Mouse (Mus musculus) kidney, adult 18-20 months (tissue): ENCODE measurements around the gene Lamc1.

Experiments used
- DNase-seq: peaks from one replicate; pipeline ENCODE4 v3.0.0; 2021

Gene Lamc1

DNA sequence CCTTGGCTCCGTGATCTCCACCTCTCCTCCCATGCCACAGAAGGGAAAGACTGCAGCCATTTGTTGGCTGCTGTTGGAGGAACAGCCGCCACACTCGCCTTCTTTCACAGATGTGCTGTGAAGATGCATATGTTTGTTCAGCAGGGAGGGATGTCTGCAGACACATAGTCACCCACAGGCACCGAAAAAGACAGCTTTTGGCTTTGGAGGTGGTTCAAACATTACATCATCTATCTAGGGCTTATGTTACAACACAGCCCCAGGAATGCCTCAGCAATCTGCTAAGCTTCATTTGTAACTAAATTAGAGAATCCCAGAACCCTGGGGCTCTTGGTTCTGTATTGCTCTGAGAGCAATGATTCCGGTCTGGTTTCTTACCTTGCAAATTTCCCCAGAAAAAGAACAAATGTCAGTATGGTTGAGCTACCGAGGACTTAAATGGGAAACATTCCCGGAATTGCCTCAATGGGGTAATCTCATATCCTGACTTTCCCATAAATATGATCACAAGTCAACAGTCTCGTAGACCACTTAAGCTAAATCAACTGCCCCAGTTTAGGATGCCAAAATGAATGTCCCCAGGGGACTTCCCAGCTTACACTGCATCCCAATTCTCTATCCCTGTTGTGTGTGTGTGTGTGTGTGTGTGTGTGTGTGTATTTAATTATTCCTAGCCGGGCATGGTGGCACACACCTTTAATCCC is 151.8 kb downstream of the Lamc1 start:
- no peak for DNase-seq

DNA sequence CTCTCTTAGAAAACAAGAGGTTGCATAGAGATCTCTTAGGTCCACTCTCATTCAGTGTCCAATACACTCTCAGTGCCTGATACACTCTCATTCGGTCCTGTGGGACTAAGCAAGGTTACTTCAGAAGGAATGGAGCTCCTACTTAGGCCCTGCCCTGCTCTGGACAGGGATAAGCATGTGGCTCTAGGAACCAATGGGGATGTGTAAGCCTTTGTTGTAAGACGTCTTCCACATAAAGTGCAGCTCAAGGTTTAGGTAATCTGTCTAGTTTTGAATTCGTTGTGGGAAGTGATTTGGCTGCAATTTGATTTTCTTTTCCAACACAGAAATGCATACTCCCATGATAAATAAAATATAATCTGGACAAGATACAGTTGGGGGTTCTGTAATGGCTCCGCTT is 152.4 kb downstream of the Lamc1 start:
- no peak for DNase-seq

DNA sequence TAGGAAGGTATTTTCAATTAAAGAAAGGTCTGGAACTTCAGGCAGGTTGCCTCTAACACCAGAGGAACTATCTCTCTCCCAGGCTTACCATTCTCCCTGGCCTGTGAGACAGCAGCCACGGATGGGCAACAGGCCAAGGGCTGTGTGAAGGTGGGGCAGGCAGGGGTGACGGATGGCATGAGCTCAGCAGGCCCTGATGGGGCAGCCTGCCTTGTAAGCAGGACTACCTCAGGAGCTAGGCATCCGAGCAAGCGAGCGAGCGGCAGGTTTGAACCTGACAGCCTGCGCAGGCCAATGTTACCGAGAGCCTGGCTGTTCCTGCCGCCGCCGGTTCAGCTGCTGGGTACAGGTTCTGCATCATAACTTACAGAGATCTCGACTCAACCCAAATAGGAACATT is 157.8 kb downstream of the Lamc1 start:
- peak; percentile 68 for DNase-seq

DNA sequence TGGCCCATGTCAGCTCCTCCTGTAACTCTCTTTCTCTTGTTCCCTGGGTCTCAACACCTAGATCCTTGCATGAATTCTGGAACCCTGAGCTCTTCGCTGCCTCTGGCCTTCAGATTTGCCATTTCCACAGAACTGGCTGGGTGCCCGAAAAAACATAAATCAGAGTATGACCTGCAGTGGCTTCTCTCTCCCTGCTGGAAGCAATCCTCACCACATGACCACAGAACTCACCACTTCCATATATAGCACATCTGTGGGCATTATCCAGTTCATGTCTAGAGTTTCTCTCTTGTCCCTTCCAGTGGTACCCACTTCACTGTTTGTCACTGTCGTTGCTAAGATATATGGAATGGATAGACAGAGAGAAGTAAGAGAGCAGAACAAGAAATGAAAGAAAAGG is 159.3 kb downstream of the Lamc1 start:
- DNase-seq, result no peak

DNA sequence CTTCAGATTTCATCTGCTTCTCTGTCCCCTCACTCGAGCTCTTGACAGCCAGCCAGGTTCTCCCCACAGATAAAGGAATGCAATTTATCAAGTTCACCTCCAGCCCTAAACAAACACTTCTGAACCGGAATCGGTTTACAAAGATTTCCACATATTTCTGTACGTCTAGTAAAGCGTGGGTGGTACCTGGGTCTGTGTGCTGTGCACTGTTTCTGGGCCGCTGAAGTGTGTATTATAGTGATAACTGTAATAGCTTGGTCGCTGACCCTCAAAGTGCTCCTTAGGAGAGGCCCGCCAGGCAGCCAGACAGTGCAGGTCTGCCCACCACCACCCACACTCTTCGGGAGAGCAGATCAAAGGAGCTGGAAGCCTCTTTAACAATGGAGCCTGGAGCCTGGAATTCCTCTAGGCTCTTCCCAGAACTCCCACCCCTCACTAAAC is 160.3 kb downstream of the Lamc1 start:
- DNase-seq, result no peak

DNA sequence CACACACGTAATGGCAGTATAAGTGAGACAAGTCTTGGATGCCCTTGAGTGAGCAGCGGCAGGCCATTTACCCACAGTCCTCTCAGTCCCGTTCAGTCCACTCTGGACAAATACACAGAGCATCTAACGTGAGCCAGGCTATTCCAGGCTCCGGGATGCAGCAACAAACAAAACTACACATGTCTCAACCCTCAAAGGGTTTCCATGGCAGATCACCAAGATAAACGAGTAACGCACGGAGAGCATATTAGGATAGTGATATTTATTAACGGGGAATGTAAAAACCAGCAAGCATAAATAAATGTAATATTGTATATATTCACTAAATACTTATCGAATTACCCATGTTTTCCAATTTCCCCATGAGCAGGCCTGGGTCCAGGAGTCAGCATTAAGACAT is 161.6 kb downstream of the Lamc1 start:
- DNase-seq, result no peak
